Mouse (Mus musculus): ENCODE measurements at regions not wholly inside any gene's neighbourhood (a gene's known extent, or its start where the extent isn't known, plus 50 kb on each side); places are given as distances from the start of the nearest gene placed in this dataset.

DNA sequence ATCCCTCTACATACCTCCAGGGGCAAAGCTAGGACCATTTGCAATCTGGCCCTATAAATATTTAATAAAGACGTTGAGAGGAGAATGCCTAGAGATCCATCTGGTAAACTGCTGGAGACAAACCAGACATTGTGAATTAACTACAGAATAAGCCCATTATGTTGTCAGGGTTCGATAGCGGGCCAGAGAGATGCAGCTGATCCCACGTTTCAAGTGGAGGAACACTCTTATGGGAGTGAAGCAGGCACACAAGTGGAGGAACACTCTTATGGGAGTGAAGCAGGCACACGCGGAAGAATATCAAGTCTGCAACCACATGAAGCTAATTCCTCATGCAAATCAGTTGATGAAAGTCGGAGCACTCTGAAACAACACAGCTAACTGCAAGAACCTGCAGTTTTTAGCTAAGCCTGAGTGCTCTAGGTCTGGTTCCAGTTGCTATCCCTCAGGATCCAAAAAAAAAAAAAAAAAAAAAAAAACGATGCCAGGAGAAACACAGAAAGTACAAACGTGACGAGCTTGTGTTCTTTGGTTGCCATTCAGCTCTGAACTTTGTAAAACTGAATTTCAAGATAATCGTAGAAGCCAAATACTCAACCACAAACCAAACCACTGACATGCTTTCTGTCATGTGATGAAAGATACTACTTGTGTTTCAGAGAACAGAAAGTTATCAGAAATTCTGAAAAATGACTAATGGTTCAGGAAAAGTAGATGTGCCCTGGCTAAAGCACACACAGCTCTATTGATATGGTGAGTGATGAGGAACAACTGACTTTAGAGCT lies 684.6 kb upstream of the Cited2 start:
- Histone ChIP-seq H3K27me3 (ENCODE audit: control insufficient read depth, insufficient read depth, low read length) (no peaks in the 10 kb centered on the region), H3K27ac (ENCODE audit: insufficient read depth, low read length) (no peak overlapping the region), H3K4me3 (ENCODE audit: extremely low read depth, insufficient read depth, insufficient read length) (no peak overlapping the region), H3K36me3 (ENCODE audit: control insufficient read depth, insufficient read depth, low read length) (no peaks in the 10 kb centered on the region), H3K4me1 (ENCODE audit: control insufficient read depth, insufficient read depth, insufficient read length) (no peaks in the 10 kb centered on the region)
- TF ChIP-seq POLR2A (IDR thresholded peaks at IDR 0.05; ENCODE audit: low read depth, low read length), result no peak
- no peak for TF ChIP-seq CTCF (IDR thresholded peaks at IDR 0.05; ENCODE audit: extremely low read depth, insufficient read depth, insufficient read length, insufficient replicate concordance)
- 68% methylated on average over 11 of the region's 11 CpGs for WGBS
- DNase-seq (ENCODE audit: low read depth in 1 of 2, low spot score in 2 of 2), result no peak

DNA sequence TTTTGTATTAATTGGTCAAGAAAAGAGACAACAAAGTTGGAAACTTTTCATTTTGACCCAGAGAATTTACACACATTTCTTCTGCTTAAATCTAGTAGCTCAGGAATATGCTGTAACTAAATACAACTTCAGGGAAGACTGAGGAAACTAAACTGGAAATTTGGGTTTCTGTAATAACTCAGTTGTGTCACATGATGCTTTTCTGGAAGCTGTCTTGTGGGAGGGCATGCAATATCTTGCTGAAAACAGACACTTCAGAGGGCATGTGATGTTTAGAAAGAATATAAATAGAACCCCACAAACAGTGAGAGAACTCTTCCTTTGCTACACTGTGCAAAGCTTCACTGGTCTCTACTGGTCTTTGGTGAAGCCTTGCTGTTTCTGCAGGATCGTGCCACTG lies 680.9 kb upstream of the Cited2 start:
- DNase-seq (ENCODE audit: low read depth in 1 of 2, low spot score in 2 of 2), result no peak
- Histone ChIP-seq H3K27me3 (ENCODE audit: control insufficient read depth, insufficient read depth, low read length) (no peaks in the 10 kb centered on the region), H3K4me1 (ENCODE audit: control insufficient read depth, insufficient read depth, insufficient read length) (no peaks in the 10 kb centered on the region), H3K4me3 (ENCODE audit: extremely low read depth, insufficient read depth, insufficient read length) (no peak overlapping the region), H3K36me3 (ENCODE audit: control insufficient read depth, insufficient read depth, low read length) (no peaks in the 10 kb centered on the region), H3K27ac (ENCODE audit: insufficient read depth, low read length) (no peak overlapping the region)
- WGBS, result 90% methylated on average over 1 of the region's 1 CpGs
- no peak for TF ChIP-seq CTCF (IDR thresholded peaks at IDR 0.05; ENCODE audit: extremely low read depth, insufficient read depth, insufficient read length, insufficient replicate concordance)

DNA sequence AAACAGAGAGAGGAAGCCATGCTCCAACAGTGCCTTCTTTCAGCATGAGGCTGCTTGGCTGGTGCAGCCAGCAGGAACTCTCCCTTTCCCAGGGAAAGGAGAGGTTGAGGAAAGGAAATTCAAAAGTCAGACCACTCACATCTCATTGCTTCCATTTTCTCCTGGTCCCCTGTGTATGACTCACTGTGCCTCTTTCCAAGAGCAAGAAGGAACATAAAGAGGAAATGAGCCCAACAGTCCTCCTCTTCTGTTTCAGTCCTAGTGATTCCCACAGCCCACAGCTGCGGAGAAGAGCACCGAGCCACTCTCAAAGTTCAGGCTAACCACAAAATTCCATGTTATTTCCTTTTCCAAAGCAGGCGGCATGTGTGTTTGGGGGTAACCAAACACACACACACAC lies 680.0 kb upstream of the Cited2 start:
- H3K27ac ChIP-seq (ENCODE audit: insufficient read depth, low read length), result no peak overlapping the region
- no peaks in the 10 kb centered on the region for H3K36me3 ChIP-seq (ENCODE audit: control insufficient read depth, insufficient read depth, low read length)
- H3K4me3 ChIP-seq (ENCODE audit: extremely low read depth, insufficient read depth, insufficient read length), result no peak overlapping the region
- no peak for TF ChIP-seq CTCF (IDR thresholded peaks at IDR 0.05; ENCODE audit: extremely low read depth, insufficient read depth, insufficient read length, insufficient replicate concordance)
- no peak for TF ChIP-seq POLR2A (IDR thresholded peaks at IDR 0.05; ENCODE audit: low read depth, low read length)
- WGBS, result 68% methylated on average over 3 of the region's 3 CpGs
- H3K4me1 ChIP-seq (ENCODE audit: control insufficient read depth, insufficient read depth, insufficient read length), result no peaks in the 10 kb centered on the region
- DNase-seq (ENCODE audit: low read depth in 1 of 2, low spot score in 2 of 2), result no peak
- H3K27me3 ChIP-seq (ENCODE audit: control insufficient read depth, insufficient read depth, low read length), result no peaks in the 10 kb centered on the region

DNA sequence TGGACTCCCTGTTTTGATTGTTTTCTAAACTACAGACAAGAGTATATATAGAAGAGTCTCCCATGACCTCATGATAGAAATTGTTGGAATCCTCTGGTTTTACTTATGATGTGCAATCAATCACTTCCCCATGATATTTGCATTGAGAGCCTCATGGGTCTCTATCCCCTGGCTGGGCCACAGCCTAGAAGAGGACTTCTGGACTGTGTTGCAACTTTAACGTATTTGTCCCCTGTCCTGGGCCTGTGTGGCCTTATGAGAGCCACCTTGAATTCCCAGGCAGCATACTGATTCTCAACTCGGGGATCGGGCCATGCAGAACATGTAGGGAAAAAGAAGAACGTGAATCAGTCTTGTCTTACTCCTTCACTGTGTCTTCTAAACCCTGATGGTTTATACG lies 676.3 kb upstream of the Cited2 start:
- Histone ChIP-seq H3K27ac (ENCODE audit: insufficient read depth, low read length) (no peak overlapping the region), H3K4me1 (ENCODE audit: control insufficient read depth, insufficient read depth, insufficient read length) (no peaks in the 10 kb centered on the region), H3K4me3 (ENCODE audit: extremely low read depth, insufficient read depth, insufficient read length) (no peak overlapping the region), H3K27me3 (ENCODE audit: control insufficient read depth, insufficient read depth, low read length) (no peaks in the 10 kb centered on the region), H3K36me3 (ENCODE audit: control insufficient read depth, insufficient read depth, low read length) (no peaks in the 10 kb centered on the region)
- no peak for TF ChIP-seq CTCF (IDR thresholded peaks at IDR 0.05; ENCODE audit: extremely low read depth, insufficient read depth, insufficient read length, insufficient replicate concordance)
- no peak for TF ChIP-seq POLR2A (IDR thresholded peaks at IDR 0.05; ENCODE audit: low read depth, low read length)
- no peak for DNase-seq (ENCODE audit: low read depth in 1 of 2, low spot score in 2 of 2)
- 92% methylated on average over 5 of the region's 5 CpGs for WGBS

DNA sequence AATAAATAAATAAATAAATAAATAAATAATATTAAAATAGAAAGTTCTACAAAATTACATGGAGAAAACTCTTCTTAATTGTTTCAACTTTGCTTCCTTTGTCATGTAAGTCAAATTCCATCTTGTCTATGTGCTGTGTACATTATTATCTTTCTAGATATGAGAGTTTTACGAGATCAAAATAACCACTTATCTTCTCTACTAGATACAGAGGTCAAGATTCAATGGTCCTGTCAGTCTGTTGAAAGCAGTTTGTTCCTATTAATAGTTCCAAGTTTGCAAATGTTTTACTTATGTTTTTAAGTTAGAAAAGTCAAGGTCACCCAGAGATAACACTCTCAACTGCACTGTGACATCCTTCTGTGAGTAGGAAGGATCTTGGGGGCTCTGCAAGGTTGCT lies 650.1 kb upstream of the Cited2 start:
- TF ChIP-seq CTCF (IDR thresholded peaks at IDR 0.05; ENCODE audit: extremely low read depth, insufficient read depth, insufficient read length, insufficient replicate concordance), result no peak
- no peak for TF ChIP-seq POLR2A (IDR thresholded peaks at IDR 0.05; ENCODE audit: low read depth, low read length)
- Histone ChIP-seq H3K27me3 (ENCODE audit: control insufficient read depth, insufficient read depth, low read length) (no peaks in the 10 kb centered on the region), H3K4me1 (ENCODE audit: control insufficient read depth, insufficient read depth, insufficient read length) (no peaks in the 10 kb centered on the region), H3K36me3 (ENCODE audit: control insufficient read depth, insufficient read depth, low read length) (no peaks in the 10 kb centered on the region), H3K4me3 (ENCODE audit: extremely low read depth, insufficient read depth, insufficient read length) (no peak overlapping the region), H3K27ac (ENCODE audit: insufficient read depth, low read length) (no peak overlapping the region)
- 88% methylated on average over 1 of the region's 1 CpGs for WGBS
- DNase-seq (ENCODE audit: low read depth in 1 of 2, low spot score in 2 of 2), result no peak

DNA sequence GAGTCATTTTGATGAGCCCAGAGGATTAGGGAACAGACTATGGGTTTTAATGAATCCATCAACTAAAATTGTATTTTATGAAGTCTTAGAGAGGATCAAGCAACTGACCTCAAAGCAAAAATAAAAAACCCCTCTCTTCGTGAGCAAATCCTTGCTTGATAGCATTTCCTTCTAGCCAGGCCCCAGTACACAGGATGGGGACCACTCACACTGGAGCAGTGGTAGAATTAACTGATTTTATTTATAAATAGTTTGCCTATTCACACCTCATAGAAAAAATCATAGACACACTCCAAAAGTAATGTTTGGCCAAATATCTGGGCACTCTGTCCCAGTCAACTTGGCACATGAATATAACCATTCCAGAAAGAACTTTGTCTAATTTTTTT lies 649.0 kb upstream of the Cited2 start:
- WGBS, result 83% methylated on average over 1 of the region's 1 CpGs
- H3K27ac ChIP-seq (ENCODE audit: insufficient read depth, low read length), result no peak overlapping the region
- no peaks in the 10 kb centered on the region for H3K36me3 ChIP-seq (ENCODE audit: control insufficient read depth, insufficient read depth, low read length)
- no peaks in the 10 kb centered on the region for H3K4me1 ChIP-seq (ENCODE audit: control insufficient read depth, insufficient read depth, insufficient read length)
- TF ChIP-seq CTCF (IDR thresholded peaks at IDR 0.05; ENCODE audit: extremely low read depth, insufficient read depth, insufficient read length, insufficient replicate concordance) (no peak), POLR2A (IDR thresholded peaks at IDR 0.05; ENCODE audit: low read depth, low read length) (no peak)
- H3K4me3 ChIP-seq (ENCODE audit: extremely low read depth, insufficient read depth, insufficient read length), result no peak overlapping the region
- DNase-seq (ENCODE audit: low read depth in 1 of 2, low spot score in 2 of 2), result no peak
- H3K27me3 ChIP-seq (ENCODE audit: control insufficient read depth, insufficient read depth, low read length), result no peaks in the 10 kb centered on the region

DNA sequence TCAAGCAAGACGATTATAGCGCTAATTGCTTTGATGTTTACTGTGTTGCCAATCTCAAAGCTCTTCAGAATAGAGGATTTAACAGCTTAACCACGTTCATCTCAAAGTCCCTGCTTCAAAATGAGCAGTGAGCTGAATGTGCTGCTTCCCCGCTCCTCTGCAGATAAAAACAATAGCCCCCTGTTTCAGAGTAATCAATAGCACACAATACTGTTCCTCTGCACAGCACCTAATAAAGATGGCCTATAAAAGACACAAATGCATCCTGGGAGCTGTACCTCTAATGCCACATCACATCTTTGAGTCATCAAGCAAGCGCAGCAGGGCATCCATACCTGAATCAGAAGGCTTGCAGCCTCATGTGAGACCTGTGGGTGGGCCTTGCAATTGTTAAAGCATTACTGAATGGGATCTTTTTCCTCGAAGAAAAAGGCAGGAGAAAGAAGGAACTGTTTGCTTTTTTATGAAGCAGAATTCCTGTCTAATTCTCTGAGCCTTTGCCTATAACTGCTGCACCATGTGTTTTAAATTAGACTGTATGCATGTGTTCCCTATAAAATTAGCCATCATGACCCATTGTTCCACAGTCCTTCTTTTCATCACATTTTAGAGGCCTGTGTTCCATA lies 648.5 kb upstream of the Cited2 start:
- no peaks in the 10 kb centered on the region for H3K27me3 ChIP-seq (ENCODE audit: control insufficient read depth, insufficient read depth, low read length)
- TF ChIP-seq POLR2A (IDR thresholded peaks at IDR 0.05; ENCODE audit: low read depth, low read length) (no peak), CTCF (IDR thresholded peaks at IDR 0.05; ENCODE audit: extremely low read depth, insufficient read depth, insufficient read length, insufficient replicate concordance) (no peak)

More for the DNA sequence above, 648.5 kb upstream of the Cited2 start:
- Histone ChIP-seq H3K4me1 (ENCODE audit: control insufficient read depth, insufficient read depth, insufficient read length) (no peaks in the 10 kb centered on the region), H3K27ac (ENCODE audit: insufficient read depth, low read length) (no peak overlapping the region), H3K4me3 (ENCODE audit: extremely low read depth, insufficient read depth, insufficient read length) (no peak overlapping the region), H3K36me3 (ENCODE audit: control insufficient read depth, insufficient read depth, low read length) (no peaks in the 10 kb centered on the region)
- DNase-seq (ENCODE audit: low read depth in 1 of 2, low spot score in 2 of 2), result no peak
- 85% methylated on average over 6 of the region's 6 CpGs for WGBS

All from spleen, adult 2 months (tissue).